Mouse (Mus musculus): ENCODE results near the gene Trappc6b. TPM values are rescaled to one million over a fixed set of nuclear protein-coding genes. Genes with fewer than 3 reads are reported as not detected.

The Trappc6b gene
- polyA plus RNA-seq (2012; ENCODE audit: insufficient read depth, low replicate concordance), result 15.5 and 76.7 TPM in 2 replicates

DNA sequence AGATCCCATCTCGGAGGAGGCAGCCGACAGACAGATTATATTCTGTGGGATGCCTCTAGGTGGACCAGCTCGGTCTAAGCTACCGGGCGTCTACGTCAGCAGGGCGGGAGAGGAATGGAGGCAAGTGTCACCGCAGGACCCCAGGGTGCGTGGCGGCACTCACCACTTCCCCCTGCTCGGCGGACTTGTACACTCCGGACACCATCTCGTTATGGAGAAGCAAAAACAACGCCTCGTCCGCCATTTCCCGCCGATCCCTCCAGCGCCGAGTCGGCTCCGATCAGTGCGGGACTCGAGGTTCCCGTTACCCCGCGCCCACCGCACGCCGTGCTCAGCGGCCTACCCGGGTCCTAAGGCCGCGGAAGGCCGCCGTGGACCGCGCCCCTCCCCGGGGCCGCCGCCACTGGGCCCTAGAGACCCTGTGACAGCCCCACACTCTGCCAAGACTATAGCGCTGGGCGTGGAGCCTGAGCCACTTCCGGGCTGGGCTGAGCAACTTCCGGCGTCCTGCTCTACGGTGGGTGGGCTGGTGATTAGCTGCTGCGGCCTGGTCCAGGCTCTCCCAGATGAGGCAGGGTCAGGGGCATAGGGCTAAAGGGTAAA, at the start of gene Trappc6b:
Gene Trappc6b (minus strand): TSS at position 480 of the 603 bp plus-strand sequence.
- peak; percentile 76; the same call in 1 of the 2 replicates for TF ChIP-seq FLI1 (IDR thresholded peaks at IDR 0.05; ENCODE audit: low read length)
- TF ChIP-seq GATA1 (IDR thresholded peaks at IDR 0.05; ENCODE audit: borderline replicate concordance, low read length), result no peak
- peaks cover 40% of the 10 kb centered on the region for H3K4me1 ChIP-seq
- peak within 1 kb of the TSS; percentile 100 for H3K4me3 ChIP-seq (replicated peaks)
- no peaks in the 10 kb centered on the region for H3K9me3 ChIP-seq
- H3K36me3 ChIP-seq (replicated peaks; ENCODE audit: low read length), result peaks cover 31% of the 10 kb centered on the region
- no peaks in the 10 kb centered on the region for H3K27me3 ChIP-seq (replicated peaks)

DNA sequence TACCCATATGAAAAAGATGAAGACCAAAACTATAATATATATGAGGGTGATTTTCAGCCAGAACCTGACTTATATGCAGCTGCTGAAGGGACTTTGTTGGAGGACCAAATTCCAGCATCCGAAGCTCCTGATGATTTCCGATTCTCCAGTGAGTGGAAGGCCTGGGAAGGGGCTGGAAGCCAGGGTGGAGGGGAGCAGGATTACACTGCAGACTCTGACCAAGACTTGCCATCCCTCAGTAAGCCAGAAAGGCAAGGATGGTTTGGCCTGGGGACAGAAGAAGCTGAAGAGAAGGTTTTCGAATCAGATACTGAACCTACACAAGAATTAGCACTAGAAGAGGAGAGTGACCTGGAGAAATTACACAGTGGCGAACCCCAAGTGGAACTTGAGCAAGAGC, 46.7 kb upstream of the Trappc6b start:
- TF ChIP-seq FLI1 (IDR thresholded peaks at IDR 0.05; ENCODE audit: low read length) (no peak), GATA1 (IDR thresholded peaks at IDR 0.05; ENCODE audit: borderline replicate concordance, low read length) (no peak)
- Histone ChIP-seq H3K27me3 (replicated peaks) (peaks cover 1% of the 10 kb centered on the region), H3K4me3 (replicated peaks) (no peak overlapping the region), H3K4me1 (no peaks in the 10 kb centered on the region), H3K36me3 (replicated peaks; ENCODE audit: low read length) (no peaks in the 10 kb centered on the region), H3K9me3 (no peaks in the 10 kb centered on the region)

DNA sequence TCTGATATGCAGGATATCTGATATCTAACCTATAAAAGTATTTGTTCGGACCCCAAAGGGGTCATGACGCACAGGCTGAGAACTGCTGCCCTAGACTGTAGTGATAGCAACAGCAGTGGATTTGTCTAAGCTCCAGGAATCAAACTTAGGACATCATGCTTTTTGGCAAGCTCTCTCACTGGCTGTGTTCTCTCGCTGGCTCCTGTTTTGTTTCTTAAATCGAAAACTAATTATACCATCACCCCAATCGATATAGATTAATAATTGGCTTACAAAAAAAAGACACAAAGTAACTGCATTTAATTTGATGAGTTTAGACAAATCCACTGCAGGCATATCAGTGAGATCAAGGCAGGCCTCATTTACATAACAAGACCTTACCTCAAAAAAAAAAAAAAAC, 45.2 kb upstream of the Trappc6b start:
- Histone ChIP-seq H3K27me3 (replicated peaks) (peaks cover 1% of the 10 kb centered on the region), H3K4me3 (replicated peaks) (no peak overlapping the region), H3K36me3 (replicated peaks; ENCODE audit: low read length) (no peaks in the 10 kb centered on the region), H3K9me3 (no peaks in the 10 kb centered on the region), H3K4me1 (no peaks in the 10 kb centered on the region)
- TF ChIP-seq GATA1 (IDR thresholded peaks at IDR 0.05; ENCODE audit: borderline replicate concordance, low read length) (no peak), FLI1 (IDR thresholded peaks at IDR 0.05; ENCODE audit: low read length) (no peak)

- Histone ChIP-seq H3K36me3 (replicated peaks; ENCODE audit: low read length) (no peaks in the 10 kb centered on the region), H3K27me3 (replicated peaks) (peaks cover 1% of the 10 kb centered on the region), H3K9me3 (no peaks in the 10 kb centered on the region), H3K4me1 (no peaks in the 10 kb centered on the region), H3K4me3 (replicated peaks) (no peak overlapping the region)
- no peak for TF ChIP-seq FLI1 (IDR thresholded peaks at IDR 0.05; ENCODE audit: low read length)
Observed at GRCm38 (mm10) chr12:59105914-59106313, 44.6 kb upstream of the Trappc6b start.

DNA sequence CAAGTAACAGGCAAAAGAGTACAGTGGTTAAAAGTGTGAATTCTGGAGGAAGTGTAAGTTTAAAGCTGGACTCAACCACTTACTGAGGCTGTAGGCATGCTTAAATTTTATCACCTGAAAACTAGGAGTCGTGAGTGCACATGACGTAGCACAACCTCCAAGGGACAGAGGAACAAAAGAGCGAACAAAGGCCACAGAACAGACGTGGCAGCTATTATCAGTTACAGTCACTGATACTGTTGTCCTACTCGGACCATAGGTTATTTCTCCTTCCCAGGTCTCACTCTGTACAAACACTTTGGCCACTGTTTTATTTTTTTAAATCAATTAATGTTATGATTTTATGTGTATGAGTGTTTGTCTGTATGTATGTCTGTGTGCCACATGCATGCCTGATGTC, 43.5 kb upstream of the Trappc6b start:
- H3K9me3 ChIP-seq, result no peaks in the 10 kb centered on the region
- H3K4me3 ChIP-seq (replicated peaks), result no peak overlapping the region
- no peaks in the 10 kb centered on the region for H3K36me3 ChIP-seq (replicated peaks; ENCODE audit: low read length)
- no peak for TF ChIP-seq GATA1 (IDR thresholded peaks at IDR 0.05; ENCODE audit: borderline replicate concordance, low read length)
- TF ChIP-seq FLI1 (IDR thresholded peaks at IDR 0.05; ENCODE audit: low read length), result no peak
- peaks cover 1% of the 10 kb centered on the region for H3K27me3 ChIP-seq (replicated peaks)
- no peaks in the 10 kb centered on the region for H3K4me1 ChIP-seq

GRCm38 (mm10) chr12:59095104-59096025, 34.1 kb upstream of the Trappc6b start, which contains the start of gene Mia2:
Gene Mia2, plus strand, starts transcription at chr12:59095799.
- H3K4me1 ChIP-seq, result no peaks in the 10 kb centered on the region
- H3K9me3 ChIP-seq, result 0 out of 2 replicates have a peak, but pooled peaks cover 3% of the 10 kb centered on the region
- no peaks in the 10 kb centered on the region for H3K27me3 ChIP-seq (replicated peaks)
- no peak within 1 kb of the TSS for H3K4me3 ChIP-seq (replicated peaks)
- no peak for TF ChIP-seq FLI1 (IDR thresholded peaks at IDR 0.05; ENCODE audit: low read length)
- no peak for TF ChIP-seq GATA1 (IDR thresholded peaks at IDR 0.05; ENCODE audit: borderline replicate concordance, low read length)
- no peaks in the 10 kb centered on the region for H3K36me3 ChIP-seq (replicated peaks; ENCODE audit: low read length)

GRCm38 (mm10) chr12:59093543-59093942, 32.3 kb upstream of the Trappc6b start:
- Histone ChIP-seq H3K4me3 (replicated peaks) (no peak overlapping the region), H3K4me1 (no peaks in the 10 kb centered on the region), H3K36me3 (replicated peaks; ENCODE audit: low read length) (no peaks in the 10 kb centered on the region), H3K9me3 (0 out of 2 replicates have a peak, but pooled peaks cover 3% of the 10 kb centered on the region), H3K27me3 (replicated peaks) (no peaks in the 10 kb centered on the region)
- TF ChIP-seq GATA1 (IDR thresholded peaks at IDR 0.05; ENCODE audit: borderline replicate concordance, low read length) (no peak), FLI1 (IDR thresholded peaks at IDR 0.05; ENCODE audit: low read length) (no peak)

DNA sequence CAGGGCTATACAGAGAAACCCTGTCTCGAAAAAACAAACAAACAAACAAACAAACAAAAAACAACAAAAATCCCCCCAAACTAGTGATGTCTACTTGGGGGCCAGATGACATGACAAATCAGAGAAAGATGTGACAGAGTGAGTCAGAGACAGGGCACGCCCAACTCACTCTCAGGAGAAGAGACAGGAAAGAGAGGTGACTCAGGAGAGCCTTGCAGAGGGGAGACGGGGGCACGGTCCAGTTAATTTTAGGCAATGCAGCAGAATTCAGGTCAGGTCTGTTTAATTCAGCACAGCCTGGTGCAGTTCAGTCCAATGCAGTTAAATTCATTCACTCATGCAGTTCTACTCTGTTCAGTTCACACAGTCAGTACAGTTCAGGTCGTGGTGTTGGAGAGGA, 24.9 kb upstream of the Trappc6b start:
- H3K9me3 ChIP-seq, result no peaks in the 10 kb centered on the region
- peaks cover 2% of the 10 kb centered on the region for H3K27me3 ChIP-seq (replicated peaks)
- no peaks in the 10 kb centered on the region for H3K4me1 ChIP-seq
- TF ChIP-seq GATA1 (IDR thresholded peaks at IDR 0.05; ENCODE audit: borderline replicate concordance, low read length) (no peak), FLI1 (IDR thresholded peaks at IDR 0.05; ENCODE audit: low read length) (no peak)
- no peaks in the 10 kb centered on the region for H3K36me3 ChIP-seq (replicated peaks; ENCODE audit: low read length)
- no peak overlapping the region for H3K4me3 ChIP-seq (replicated peaks)

DNA sequence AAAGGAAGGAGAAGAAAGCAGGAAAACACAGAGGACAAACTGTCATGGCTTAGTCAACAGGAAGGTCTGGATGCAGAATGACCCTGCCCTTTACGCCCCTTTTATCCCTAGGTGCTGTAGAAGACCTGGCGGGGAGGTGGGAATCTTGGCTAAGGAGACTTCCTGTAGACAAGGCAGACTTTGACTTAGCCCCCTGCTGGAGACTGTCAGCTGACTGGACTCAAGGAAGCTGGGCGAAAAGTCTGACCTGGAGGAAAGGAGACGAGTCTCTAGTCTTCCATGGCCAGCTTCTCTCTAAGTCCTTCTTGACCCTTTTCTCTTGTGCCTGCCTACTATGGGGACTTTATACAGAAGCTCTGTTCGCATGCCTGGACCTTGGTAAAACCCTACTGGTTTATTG, 23.2 kb upstream of the Trappc6b start:
- TF ChIP-seq GATA1 (IDR thresholded peaks at IDR 0.05; ENCODE audit: borderline replicate concordance, low read length) (no peak), FLI1 (IDR thresholded peaks at IDR 0.05; ENCODE audit: low read length) (no peak)
- Histone ChIP-seq H3K4me1 (no peaks in the 10 kb centered on the region; the same call in 1 of the 2 replicates), H3K36me3 (replicated peaks; ENCODE audit: low read length) (peaks cover 3% of the 10 kb centered on the region), H3K27me3 (replicated peaks) (peaks cover 2% of the 10 kb centered on the region), H3K4me3 (replicated peaks) (no peak overlapping the region), H3K9me3 (0 out of 2 replicates have a peak, but pooled peaks cover 4% of the 10 kb centered on the region)

GRCm38 (mm10) chr12:59080461-59080860, 19.2 kb upstream of the Trappc6b start:
- no peak overlapping the region for H3K4me3 ChIP-seq (replicated peaks)
- 0 out of 2 replicates have a peak, but pooled peaks cover 4% of the 10 kb centered on the region for H3K9me3 ChIP-seq
- peaks cover 8% of the 10 kb centered on the region for H3K36me3 ChIP-seq (replicated peaks; ENCODE audit: low read length)
- H3K4me1 ChIP-seq, result peaks cover 3% of the 10 kb centered on the region; the same call in 1 of the 2 replicates
- TF ChIP-seq FLI1 (IDR thresholded peaks at IDR 0.05; ENCODE audit: low read length) (no peak), GATA1 (IDR thresholded peaks at IDR 0.05; ENCODE audit: borderline replicate concordance, low read length) (no peak)
- H3K27me3 ChIP-seq (replicated peaks), result peaks cover 2% of the 10 kb centered on the region

All from megakaryocyte, embryonic 14.5 days (primary cell).